Mouse (Mus musculus) granulocyte monocyte progenitor cell, adult 5-6 weeks (primary cell): Measurements from ENCODE around the gene Tdrd12. TPM values are rescaled to one million over a fixed set of nuclear protein-coding genes. Genes with fewer than 3 reads are reported as not detected.
"Not testable (repeated sequence)": the region's sequence is repeated elsewhere in the genome, so short reads cannot be mapped to it uniquely, and the experiment has no call there.

Experiments
- ATAC-seq: replicated peaks from 2 replicates; pipeline ENCODE4 v1.8.0; 2016; ENCODE audit warnings: mild to moderate bottlenecking, moderate TSS enrichment, inconsistent platforms; ENCODE audit not compliant: poor library complexity, severe bottlenecking
- total RNA-seq, 2 experiments: library from RNA; stranded (forward) in 1 of 2; stranded (reverse) in 1 of 2; fragments of 200-712, 200-1000 nt in 1 of 2; fragments of >200 nt in 1 of 2; fragmentation: Nextera tagmentation in 1 of 2; gene quantifications; 2 replicates each; pipeline ENCODE4 v1.2.3; 2014 to 2017

Gene Tdrd12
- total RNA-seq, 2 experiments from 2014 or later: not detected

- ATAC-seq: no peak
Measured at GRCm38 (mm10) chr7:35556205-35556603, 18.7 kb upstream of the Tdrd12 start, which contains the start of gene Nudt19. TSS of gene Nudt19 (minus strand) at chr7:35556304.

- peak; percentile 66 for ATAC-seq
Measured at GRCm38 (mm10) chr7:35555224-35556204, 18.0 kb upstream of the Tdrd12 start.

GRCm38 (mm10) chr7:35554605-35555175 is 17.1 kb upstream of the Tdrd12 start:
- peak; percentile 31 for ATAC-seq

GRCm38 (mm10) chr7:35553751-35554604 is 16.4 kb upstream of the Tdrd12 start:
- ATAC-seq: no peak

GRCm38 (mm10) chr7:35545881-35546280 is 8.3 kb upstream of the Tdrd12 start:
- ATAC-seq: peak; percentile 92

GRCm38 (mm10) chr7:35535750-35536512 is 1.6 kb downstream of the Tdrd12 start:
- ATAC-seq: peak; percentile 56

GRCm38 (mm10) chr7:35530544-35530943 is 7.0 kb downstream of the Tdrd12 start:
- ATAC-seq: not testable (repeated sequence)

- no peak for ATAC-seq
Measured at GRCm38 (mm10) chr7:35530026-35530425, 7.5 kb downstream of the Tdrd12 start.

- ATAC-seq: no peak
Measured at GRCm38 (mm10) chr7:35526795-35527194, 10.8 kb downstream of the Tdrd12 start.

- ATAC-seq: no peak
Measured at GRCm38 (mm10) chr7:35501995-35502394, 35.5 kb downstream of the Tdrd12 start.

GRCm38 (mm10) chr7:35497516-35497915 is 40.0 kb downstream of the Tdrd12 start:
- no peak for ATAC-seq

- no peak for ATAC-seq
Measured at GRCm38 (mm10) chr7:35491005-35491404, 46.5 kb downstream of the Tdrd12 start.

GRCm38 (mm10) chr7:35490186-35490585 is 47.4 kb downstream of the Tdrd12 start:
- ATAC-seq: no peak

GRCm38 (mm10) chr7:35486553-35486952 is 51.0 kb downstream of the Tdrd12 start:
- no peak for ATAC-seq

- ATAC-seq: no peak
Measured at GRCm38 (mm10) chr7:35485126-35485525, 52.4 kb downstream of the Tdrd12 start.

- ATAC-seq: no peak
Measured at GRCm38 (mm10) chr7:35476457-35476856, 61.1 kb downstream of the Tdrd12 start.

- no peak for ATAC-seq
Measured at GRCm38 (mm10) chr7:35470794-35471193, 66.8 kb downstream of the Tdrd12 start.

GRCm38 (mm10) chr7:35467856-35468255 is 69.7 kb downstream of the Tdrd12 start:
- ATAC-seq: no peak

- no peak for ATAC-seq
Measured at GRCm38 (mm10) chr7:35465027-35465426, 72.5 kb downstream of the Tdrd12 start.

- no peak for ATAC-seq
Measured at GRCm38 (mm10) chr7:35460971-35461370, 76.6 kb downstream of the Tdrd12 start.
